Mouse (Mus musculus): ENCODE results near the gene Pgbd5.

Pgbd5 gene

DNA sequence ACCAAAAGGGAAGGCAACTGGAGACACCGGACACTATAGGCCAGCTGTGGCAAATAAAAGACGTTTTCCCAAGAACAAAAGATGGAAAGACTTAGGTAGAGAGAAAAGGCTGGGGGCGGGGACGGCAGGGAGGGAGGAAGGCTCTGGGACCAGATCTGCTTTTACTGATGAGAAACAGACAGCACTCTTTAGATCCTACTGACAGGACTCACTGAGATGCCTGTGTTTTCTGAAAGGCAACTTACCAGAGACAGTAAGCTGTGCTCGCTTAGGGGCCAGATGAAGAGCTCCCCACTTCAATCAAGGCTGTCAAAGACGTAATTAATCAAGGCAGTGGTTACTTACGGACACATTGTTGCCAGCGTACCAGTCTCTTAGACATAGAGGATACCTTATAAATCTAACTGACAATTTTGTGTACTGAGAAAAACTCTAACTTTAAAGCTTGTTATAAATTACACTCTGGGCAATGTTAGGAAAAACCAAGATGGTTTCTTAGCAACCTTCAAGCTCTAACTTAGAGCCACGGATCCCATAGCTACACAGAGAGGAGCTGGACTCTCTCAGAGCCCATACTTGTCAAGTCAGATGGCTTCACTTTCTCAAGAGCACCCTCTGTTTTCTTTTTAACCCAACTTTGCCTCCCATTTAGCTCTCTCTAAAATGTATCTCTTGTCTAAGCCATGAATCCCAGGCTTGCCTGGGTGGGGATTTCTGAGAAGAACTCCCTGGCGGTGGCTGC lies 47.0 kb downstream of the Pgbd5 start:
- DNase-seq (ENCODE audit: low spot score in 2 of 2) = no peak

DNA sequence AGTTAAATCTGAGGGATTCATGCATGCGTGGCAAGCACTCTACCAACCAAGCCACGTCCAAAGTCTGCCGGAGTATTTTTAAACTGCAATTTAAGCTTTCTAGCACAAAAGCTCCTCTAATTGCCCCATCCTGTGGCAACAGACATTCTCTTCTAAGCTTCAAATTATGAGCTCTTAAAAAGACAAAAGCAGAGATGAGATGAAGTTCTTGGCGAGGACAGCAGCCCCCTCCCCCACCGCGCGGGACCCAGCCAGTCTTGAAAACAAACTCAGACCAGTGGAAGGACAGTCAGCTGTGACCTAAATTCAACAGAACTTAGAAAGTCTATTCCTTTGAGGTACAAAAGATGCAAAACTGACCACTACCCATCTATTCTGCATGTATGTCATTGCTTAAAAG lies 48.3 kb downstream of the Pgbd5 start:
- DNase-seq (ENCODE audit: low spot score in 2 of 2) = no peak

DNA sequence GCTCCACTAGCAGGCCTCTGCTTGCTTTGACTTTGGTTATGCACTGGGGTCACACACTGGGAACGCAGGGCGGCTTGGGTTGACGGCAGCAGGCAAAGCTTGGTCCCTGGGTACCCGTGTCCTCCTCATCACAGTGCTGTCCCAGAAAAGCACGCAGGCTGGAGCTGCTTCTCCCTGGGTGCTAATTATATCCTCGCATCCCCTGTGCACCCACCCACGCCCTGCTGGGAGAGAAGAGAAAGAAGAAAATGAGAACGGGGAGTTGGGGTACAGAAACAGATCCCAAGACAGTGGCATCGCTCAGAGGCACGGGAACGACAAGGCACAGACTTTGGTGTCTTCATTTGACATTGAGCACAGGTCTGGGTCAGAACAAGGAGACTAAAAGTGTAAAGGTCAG lies 50.0 kb downstream of the Pgbd5 start:
- DNase-seq (ENCODE audit: low spot score in 2 of 2) = no peak

DNA sequence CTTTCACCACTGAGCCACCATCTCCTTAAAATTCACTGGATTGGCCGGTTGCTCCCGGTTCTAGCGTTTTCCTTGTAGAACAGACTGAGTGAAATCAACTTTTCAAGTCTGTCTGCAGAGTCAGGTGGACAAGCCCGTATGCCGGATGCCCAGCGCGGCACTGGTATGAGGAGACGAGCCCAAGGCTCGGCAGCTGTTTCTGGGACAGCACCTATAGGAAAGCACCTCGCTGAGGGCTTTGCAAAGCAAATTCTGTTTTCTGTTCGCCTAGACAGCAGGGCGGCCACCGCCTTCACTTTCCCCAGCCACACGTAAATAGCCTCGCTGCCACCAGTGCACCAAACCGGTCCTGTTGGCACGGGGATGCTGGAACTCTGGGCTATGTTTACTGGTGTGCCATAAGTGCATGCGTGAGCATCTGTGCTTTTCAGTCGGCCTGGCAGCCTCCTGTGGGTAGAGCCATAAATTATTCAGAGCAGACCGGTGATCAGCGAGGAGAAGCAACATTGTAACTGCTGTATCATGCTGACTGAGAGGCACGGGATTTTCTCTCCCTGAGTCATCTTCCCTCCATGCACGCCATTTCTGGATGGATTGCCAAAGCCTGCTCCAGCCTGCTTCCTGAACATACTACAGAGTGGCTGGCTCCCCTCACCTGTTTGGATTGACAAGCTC lies 53.1 kb downstream of the Pgbd5 start:
- DNase-seq (ENCODE audit: low spot score in 2 of 2) = no peak

DNA sequence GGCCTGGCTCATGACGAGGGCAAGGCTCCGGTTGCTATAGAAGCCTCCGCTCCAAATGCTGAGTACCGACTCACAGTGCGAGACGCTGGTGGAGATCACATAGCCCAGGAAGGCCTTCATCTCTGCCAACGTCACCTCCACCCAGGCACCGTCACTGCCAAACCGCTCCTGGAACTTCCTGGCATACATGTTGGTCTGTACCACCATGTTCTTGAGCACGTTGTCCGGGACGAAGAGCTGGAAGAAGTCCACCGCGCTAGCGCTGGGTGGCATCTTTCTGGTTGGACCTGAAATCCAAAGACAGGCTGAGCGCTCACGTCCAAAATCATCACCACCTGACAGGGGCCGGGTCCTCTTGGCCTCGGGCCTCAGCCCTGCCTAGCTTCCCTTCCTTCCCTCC lies 55.1 kb downstream of the Pgbd5 start:
- no peak for DNase-seq (ENCODE audit: low spot score in 2 of 2)

DNA sequence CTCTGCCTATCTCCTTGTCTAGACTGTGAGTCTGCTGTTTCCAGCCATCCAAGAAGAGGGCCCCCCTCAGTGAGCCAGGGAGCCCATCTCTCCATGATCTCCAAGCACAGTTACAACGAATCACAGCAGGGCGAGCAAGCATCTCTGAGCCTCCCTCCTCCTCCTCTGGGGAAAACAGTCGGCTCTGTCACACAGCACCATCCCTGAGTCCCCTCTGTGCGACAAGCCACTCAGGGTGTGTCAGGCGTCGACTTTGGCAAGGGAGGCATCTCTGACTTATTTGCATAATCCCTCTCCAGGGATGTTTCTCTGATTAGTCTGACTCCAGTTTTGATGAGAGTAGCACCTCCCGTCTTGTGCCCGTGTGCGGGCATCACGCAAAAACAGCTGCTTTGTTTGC lies 57.2 kb downstream of the Pgbd5 start:
- DNase-seq (ENCODE audit: low spot score in 2 of 2) = no peak

DNA sequence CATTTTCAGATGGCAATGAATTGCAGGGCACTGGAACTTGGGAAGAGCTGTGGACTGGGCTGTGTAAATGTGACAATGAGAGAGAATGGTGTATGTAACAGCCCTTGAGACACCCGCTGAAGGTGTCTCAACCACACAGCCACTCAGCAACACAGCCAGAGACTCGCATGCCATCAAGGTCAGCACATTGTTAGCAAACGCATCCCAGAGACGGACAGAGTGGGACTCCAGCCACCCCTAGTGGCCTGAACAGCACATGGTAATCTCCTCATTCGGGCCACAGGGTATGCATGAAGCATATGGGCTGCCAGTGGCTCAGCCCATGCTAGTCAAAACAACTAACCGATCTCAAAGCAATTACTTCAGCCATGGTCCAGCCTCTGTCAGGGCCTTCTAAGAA lies 60.2 kb downstream of the Pgbd5 start:
- DNase-seq (ENCODE audit: low spot score in 2 of 2) = no peak

DNA sequence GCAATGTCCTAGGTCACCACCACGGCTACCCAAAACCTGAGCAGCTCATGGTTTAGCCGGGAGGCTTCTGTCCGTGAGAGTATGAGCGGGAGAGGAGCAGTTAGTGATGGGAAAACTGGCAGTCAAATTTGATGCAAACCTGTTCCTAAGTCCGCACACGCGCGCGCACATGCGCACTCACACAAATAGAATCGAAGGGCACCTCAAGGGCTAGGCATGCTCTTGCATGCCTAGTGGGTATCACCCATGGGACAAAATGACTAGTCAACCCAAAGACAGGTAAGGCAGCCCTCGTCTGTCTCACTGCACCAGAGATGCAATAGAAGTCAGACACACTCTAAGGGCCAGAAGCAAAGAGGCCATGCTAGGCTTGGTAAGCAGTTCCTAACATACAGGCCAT lies 63.1 kb downstream of the Pgbd5 start:
- DNase-seq (ENCODE audit: low spot score in 2 of 2) = no peak

DNA sequence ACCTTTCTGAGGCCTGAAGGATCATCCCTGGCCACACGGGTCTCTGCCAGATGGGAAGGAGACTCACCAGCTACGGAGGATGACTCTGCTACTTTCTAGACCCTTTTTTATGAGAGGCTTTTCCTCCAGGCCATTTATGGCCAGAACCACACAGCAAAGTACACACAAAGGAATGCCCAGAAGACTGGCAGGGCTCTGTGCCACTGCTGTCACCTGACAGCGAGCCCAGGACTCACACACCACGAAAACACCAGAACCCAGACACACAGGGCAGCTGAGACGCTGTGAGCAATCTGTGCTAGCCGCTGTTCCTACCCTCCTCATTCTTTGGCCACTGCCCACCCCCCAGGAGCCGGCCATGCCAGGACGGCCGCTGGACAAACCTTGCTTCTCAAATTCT lies 63.7 kb downstream of the Pgbd5 start:
- DNase-seq (ENCODE audit: low spot score in 2 of 2) = no peak

DNA sequence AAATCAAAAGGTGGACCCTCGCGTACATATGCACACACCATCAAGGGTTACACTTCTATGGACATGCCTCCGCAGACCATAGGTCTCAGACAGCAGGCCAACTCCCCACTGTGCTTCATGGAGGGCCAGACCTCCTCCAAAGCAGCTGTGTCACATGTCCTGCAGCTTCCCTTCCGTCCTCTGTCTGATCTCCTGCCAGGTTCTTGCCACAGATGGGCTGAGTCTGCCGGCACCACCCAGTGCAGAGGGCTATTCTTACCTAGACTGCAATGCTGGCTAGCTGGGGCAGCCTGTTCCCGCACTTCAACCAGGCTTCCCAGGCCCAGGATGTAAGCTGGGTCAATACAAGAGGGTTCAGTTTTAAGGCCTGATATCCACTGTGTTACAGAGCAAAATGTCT lies 64.3 kb downstream of the Pgbd5 start:
- no peak for DNase-seq (ENCODE audit: low spot score in 2 of 2)

DNA sequence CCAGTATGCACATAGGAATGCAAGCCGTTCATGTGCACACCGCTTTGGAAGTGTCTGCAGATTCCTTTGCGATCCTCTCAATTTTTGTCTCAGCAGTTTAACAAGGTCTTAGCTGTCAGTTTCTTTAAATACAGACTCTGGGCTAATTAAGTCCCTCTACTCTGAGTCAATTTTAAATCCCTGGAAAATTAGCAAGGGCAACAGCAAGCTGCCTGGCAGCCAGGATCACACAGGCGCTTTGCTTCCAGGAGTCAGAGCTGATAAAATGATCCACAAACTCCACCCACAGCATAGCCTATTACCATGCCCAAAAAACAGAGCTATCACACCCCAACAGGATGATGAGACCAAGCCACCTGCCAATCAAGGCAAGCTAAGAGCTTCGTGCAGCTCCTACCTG lies 65.7 kb downstream of the Pgbd5 start:
- DNase-seq (ENCODE audit: low spot score in 2 of 2) = no peak

DNA sequence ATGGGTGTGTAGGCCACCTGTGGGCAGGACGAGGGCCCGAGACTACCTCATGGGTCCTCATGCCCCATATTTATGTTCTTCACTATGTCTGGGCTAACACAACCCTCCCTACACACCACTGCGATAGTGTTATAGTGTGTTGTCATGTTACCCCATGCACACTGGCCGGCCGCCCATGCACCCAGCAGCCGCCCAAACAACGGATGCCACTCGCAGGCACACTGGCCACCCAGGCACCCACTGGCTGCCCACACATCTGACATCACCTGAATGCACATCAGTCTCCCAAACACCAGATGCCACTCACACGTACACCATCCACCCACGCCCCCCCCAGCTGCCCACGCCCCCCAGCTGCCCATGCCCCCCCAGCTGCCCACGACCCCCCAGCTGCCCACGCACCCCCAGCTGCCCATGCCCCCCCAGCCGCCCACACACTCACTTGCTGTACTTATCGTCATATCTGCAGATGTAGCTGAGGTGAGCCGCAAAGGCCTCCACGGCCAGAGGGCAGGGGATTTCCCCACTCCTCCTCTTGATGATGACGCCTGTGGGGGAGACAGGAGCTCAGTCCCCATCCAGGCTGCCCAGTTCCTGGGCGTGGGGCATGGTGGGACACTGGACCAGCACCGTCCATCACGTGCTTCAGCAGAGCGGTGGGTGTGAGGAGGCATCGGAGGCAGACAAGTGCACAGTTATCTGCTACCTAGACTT lies 67.9 kb downstream of the Pgbd5 start:
- no peak for DNase-seq (ENCODE audit: low spot score in 2 of 2)

DNA sequence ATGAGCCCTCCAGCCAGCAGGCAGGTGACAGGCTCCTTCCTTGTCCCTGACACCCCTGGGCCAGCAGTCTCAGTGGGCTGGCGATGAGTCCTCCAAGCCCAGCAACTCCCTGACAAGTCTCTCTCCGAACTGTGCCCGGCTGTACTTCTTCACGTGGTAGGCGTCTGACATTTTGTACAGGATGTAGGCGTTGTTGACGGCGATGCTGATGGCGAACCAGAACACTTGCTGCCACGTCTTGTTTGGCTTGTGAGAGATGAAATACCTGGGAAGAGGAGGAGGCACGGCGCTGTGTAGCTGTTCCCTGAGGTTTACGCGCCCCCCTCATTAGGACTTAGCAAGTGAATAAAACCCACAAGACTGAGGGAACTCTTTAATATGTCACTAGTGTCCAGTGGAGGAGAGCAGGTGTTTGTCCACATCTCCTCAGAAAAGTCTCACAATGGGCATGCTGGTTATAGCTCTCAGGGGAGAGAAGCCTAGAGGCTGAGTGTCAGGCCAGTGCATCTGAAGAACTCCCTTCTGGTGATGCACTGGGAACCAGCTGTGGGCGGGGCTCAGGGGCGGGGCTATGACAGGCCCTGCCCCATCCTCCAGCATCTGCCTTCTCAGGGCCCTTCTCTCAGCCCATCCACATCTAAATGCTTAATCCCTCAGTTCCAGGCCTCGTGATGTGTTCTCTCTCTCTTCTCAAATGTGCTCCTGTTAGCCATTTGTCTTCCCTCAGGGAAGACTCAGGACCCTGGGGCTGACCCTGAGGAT lies 68.9 kb downstream of the Pgbd5 start:
- DNase-seq (ENCODE audit: low spot score in 2 of 2) = no peak

DNA sequence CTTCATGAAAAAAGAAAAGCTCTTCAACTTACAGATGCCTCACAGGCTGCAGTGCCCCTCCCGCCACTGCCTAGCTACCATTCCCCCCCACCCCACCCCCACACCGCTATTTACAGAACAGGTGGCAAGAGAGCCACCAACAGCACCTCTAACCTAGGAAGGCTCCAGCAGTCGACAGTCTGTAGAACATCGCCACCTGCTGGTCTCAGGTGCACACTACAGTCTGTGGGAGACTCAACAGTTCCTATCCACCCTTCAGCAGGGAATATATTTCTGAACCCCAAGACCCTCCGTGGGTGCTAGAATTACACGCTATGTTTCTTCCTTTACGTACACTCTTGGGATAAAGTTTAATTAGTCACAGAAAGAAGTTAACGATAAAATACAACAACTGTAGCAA lies 71.2 kb downstream of the Pgbd5 start:
- peak; percentile 52 to 62 for DNase-seq (ENCODE audit: low spot score in 2 of 2)

DNA sequence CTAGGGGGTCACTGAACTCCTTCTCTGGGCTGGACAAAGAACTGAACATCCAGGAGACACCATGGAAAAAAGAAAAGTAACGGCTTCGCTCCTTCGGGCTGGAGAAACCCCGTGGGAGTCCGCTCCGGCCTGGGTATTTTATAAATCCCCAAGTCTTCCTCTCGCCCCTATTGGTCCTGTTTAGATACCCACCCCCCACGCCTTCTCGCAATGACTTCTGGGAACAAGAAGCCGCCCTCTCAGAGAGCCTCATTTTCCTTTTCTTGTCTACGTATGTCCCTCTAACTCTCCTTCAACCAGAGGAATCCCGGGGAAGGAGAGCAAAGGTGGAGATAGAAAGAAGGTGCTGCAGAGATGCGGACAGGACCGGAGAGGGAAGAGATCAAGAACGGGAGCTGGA lies 76.1 kb downstream of the Pgbd5 start:
- DNase-seq (ENCODE audit: low spot score in 2 of 2) = no peak

DNA sequence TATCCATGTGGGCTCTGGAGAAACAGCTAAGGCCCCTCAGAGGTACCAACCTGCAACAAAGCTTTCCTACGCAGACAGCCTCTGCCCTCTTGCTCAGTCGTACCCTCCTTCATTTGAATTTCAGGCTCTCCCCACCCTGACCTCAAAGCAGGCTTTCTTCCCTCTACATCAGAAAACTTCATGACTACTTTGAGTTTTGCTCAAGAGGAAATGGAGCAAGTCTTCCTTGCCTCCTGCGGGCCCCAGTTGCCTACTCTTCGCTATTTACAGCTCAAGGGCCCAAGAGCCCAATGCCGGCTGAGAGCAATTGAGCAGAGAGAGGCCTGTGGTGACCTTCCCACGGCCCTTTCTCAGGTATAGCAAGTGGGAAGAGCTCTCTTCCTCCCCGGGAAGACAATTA lies 76.9 kb downstream of the Pgbd5 start:
- DNase-seq (ENCODE audit: low spot score in 2 of 2) = no peak

DNA sequence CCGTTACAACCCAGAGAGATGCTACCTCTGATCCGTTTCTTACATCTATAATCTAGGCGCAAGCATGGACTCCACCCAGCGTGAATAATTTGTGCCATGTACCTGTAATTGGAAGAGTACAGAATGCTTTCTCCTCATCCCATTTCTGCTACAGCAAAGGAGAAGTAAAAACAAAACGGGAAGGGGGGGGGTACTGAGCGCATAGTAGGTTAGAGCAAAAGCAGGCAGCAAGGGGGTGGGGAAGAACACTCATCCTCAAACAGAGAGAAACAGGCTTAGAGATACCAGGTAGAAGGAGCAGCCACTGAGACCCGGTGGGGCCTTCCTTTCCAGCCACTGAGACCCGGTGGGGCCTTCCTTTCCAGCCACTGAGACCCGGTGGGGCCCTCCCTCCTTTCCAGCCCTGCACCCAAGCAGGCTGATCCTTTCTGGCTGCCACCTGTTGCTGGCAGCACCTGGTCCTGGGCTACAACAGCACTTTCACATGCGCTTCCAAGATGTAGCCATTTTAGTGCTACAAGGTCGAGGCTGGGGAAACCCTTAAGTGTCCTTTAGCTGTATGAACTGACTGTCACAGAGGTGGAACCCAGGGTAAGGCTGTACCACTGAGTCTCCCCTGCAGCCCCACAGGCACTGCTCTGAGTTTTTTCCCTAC lies 77.6 kb downstream of the Pgbd5 start:
- DNase-seq (ENCODE audit: low spot score in 2 of 2) = no peak

DNA sequence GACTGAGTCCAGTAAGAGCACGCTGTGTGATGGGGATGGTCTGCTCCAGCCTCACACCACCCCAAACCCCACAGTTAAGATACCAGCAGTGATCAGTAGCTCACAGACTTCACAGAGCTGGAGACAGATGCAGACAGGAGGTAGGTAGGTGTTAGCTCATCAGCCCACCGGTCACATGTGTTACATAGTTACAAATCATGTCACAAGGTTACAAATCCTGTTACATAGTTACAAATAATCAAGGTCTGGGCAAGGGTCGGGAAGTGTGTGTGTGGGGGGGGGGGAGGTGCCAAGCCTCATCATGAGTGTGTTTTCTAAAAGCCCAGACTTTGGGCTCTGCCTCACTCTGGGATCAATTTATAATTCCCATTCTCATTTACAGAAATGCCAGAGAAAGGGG lies 78.5 kb downstream of the Pgbd5 start:
- DNase-seq (ENCODE audit: low spot score in 2 of 2) = no peak

DNA sequence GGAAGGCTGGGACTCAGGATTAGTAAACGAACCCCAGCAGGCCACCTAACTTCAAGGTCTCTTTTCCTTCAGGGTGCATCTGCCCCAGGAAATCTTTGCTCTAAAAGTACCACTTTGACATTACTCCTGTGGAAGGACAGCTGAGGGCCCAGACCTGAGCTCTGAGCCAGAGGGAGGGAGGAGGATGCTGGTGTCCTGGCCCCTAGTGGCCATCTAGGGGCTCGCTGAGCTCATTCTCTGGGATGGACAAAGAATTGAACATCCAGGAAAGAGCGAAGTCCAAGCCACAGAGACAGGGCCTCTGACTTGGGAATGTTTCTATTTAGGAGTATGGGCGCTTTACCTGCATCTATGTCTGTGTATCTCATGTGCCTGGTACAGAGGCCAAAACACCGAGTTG lies 87.8 kb downstream of the Pgbd5 start:
- DNase-seq (ENCODE audit: low spot score in 2 of 2) = no peak

DNA sequence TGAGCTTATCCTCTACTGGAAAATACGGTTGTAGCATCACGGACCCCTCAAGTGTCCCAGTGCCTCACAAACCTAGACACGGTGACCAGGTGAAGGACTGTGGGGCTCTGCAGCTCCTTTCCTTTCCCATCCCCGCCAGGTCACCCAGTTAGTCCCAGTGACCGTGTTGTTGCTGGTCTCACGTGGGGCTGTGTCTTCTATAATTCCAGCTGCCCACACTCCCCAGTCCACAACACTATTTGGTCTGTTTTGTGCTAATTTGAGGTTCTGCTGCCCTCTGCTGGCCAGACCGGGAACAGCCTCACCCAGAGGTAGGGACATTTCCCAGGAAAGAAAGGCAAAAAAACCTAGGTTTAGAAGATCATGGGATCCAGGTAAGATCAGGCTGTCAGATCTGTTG lies 89.8 kb downstream of the Pgbd5 start:
- DNase-seq (ENCODE audit: low spot score in 2 of 2) = peak; percentile 83 to 85

DNA sequence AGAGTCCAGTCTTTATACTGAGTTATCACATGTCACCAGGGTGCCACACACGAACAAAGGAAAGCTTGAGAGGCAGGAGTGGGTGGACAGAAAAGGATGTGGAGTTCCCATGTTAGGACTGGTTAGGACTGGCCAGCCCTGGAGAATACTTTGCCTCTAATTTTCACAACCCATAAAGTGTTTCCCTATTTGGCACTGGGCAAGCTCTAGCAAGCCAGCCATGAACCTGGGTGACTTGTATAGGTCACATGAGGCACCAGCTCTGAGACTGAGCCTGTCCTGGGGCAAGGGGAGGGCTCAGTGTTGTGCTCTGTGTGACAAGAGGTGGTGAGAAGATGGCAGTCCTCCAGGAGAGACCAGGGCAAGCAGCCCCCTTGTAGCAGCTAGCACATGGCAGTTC lies 91.4 kb downstream of the Pgbd5 start:
- peak in 1 of 2 experiments; percentile 48 for DNase-seq (ENCODE audit: low spot score in 2 of 2)
